Mouse (Mus musculus) left cerebral cortex, adult 11 months (tissue): ENCODE results near the gene Surf2.
"Not testable (repeated sequence)": the region's sequence is repeated elsewhere in the genome, so short reads cannot be mapped to it uniquely, and the experiment has no call there.

Source experiments
- DNase-seq: peaks from one replicate; pipeline ENCODE4 v3.0.0; 2022; ENCODE audit warnings: low spot score

The Surf2 gene

DNA sequence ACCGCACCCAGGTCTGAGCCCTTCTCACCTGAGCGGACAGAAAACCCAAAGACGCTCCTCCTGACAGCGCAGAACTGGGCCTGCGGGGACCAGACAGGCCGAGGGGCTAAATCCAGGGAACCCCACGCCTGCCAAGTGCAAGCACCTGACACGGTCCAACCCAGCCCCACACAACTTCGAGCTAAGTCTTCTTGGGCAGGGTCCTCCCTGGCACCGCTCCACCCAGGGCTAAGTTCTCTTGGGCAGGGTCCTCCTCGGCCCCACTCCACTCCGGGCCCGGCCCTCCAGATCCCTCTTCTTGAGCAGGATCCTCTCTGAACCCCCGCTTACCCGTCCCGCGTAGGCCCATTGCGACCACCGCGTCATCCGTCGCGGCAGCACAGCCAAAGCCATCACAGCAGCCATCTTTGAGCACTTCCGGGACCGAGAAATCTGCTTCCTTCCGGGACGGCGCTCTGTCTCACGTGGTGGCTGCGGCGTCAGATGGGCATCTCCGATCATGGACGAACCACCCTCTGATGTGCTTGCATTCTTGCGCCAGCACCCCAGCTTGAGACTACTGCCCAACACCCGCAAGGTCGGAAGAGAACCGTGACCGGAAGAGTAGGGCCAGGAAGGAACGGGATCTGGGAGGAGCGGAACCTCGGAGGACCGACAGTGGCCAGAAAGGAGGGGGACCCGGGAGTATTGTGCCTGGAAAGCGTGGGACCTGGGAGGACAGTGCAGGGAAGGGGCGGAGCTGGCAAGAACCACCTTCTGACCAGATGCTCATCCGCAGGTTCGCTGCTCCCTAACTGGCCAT lies at the start of gene Surf2, which contains the start of gene Surf1:
TSS of gene Surf2 (plus strand) at position 441 of the 802 bp plus-strand sequence.
TSS of gene Surf1 (minus strand) at position 604 of the 802 bp plus-strand sequence.
- DNase-seq: peak; percentile 76

DNA sequence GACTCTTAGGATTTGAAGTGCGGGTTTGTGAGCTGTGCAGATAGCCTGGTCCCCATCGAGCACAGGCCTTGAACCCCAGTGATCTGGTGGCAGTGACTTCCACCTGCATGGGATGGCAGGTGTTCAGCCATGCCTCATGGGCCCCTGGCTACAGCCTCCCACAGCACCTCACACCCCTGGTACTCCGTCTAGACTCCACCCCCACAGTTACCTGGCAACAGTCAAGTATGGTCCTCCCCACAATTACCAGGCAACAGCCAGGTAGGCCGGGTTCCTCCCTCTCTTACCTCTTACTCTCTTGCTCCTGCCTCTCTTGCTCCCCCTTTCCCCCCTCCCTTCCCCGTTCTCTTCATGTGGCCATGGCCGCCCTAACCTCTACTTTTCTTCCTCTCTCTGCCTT lies 45.5 kb upstream of the Surf2 start:
- DNase-seq: no peak

- DNase-seq: no peak
These were observed 37.6 kb upstream of the Surf2 start for GRCm38 (mm10) chr2:26878571-26878970.

GRCm38 (mm10) chr2:26885541-26885940 lies 30.6 kb upstream of the Surf2 start:
- not testable (repeated sequence) for DNase-seq

DNA sequence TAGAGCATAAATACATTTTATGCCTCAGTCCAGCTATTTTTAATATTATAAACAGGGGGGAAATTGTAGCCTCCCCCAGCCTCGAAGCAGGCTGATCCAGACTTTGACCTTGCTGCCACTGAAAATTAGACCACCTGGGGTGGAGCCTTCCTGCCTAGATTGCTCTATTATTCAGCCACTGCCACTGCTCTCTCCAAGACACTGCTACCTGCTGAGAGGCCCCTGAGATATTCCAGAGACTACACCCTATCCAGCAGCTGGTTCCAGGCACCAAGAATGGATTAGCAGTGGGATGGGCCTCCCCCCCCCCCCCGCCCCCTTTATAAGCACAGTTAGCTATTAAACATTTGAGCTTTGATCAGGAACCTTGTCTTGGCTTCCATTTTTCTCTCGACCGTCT lies 30.0 kb upstream of the Surf2 start:
- DNase-seq: not testable (repeated sequence)

- DNase-seq: no peak
These were observed 20.3 kb upstream of the Surf2 start for GRCm38 (mm10) chr2:26895898-26896297.

GRCm38 (mm10) chr2:26900731-26901130 lies 15.4 kb upstream of the Surf2 start:
- DNase-seq: no peak

DNA sequence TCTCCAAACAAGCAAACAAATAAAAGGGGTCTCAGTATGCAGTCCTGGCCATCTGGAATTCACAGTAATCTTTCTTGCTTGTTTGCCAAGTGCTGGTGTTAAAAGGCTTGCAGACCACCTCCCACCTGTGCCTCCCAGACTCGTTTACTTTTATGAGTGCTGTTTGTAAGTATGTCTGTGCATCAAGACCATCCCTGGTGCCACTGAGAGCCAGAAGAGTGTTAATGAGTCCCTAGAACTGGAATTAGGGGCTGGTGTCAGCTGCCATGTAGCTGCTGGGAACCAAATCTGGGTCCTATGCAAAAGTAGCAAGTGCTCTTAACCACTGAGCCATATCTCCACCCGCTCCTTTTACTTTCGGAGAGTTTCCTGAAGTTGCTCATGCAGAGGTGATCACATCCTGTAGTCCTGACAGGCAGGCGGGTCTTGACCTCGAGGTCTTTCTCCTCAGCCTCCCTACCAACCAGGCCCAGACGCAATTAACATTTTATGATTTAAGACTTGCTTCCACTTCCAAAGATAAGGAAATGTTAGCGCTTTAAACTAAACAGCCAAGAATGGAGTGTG lies 14.2 kb upstream of the Surf2 start:
- DNase-seq: no peak

- peak; percentile 95 for DNase-seq
These were observed 13.5 kb upstream of the Surf2 start, which contains the start of gene Surf6 for GRCm38 (mm10) chr2:26902467-26903220. Surf6 (minus strand) TSS chr2:26902879.

GRCm38 (mm10) chr2:26903311-26903710 lies 12.9 kb upstream of the Surf2 start:
- no peak for DNase-seq

GRCm38 (mm10) chr2:26905936-26906335 lies 10.2 kb upstream of the Surf2 start:
- DNase-seq: no peak

- DNase-seq: no peak
These were observed 9.7 kb upstream of the Surf2 start for GRCm38 (mm10) chr2:26906431-26906830.

DNA sequence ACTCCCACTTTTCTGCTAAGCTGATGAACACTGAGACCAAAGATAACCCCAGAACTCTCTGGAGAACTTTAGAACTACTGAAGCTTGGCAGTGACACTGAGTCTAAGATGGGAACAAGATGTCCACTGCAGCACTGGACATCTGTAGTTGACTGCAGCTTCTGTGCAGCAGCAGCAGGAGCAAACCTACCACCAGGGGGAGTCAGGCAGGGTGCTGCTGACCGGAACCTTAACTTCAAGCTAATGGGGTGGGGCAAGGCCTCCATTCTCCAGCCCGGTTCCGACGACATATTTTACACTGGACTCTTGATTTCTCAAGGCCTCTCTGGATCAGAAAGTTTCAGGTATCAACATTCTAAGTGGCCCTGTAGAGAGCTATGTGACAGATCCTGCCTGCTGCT lies 9.1 kb upstream of the Surf2 start:
- no peak for DNase-seq

DNA sequence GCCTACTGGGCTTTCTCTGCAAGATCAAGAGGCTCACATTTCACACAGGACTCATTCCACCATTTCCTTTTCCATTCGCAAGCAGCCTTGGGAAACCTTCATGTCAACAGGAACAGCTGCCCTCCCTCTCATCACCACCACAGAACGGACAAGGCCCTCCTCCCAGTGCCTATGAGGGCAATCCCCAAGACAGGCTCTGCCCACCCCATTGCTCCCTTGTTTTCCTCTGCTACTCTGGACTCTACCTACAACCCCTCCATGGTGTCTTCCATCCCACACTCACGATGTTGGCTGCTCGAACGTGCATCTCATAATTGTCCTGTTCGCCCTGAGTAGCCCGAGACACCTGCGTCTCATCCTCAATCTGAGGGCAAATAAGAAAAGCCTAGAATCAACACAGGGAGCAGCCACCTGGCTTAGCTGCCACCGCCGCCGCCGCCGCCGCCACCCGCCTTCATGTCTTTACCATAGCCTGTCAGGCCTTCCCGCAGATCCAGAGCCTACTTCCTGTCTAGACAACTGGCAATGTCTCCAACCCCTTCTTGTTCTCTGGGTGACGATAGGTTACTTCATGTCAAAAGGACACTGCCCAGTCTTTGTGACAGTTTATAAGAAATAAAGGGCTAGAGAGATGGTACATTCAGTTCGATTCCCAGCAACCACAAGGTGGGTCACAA lies 7.3 kb upstream of the Surf2 start:
- DNase-seq: no peak

GRCm38 (mm10) chr2:26909387-26909784 lies 6.8 kb upstream of the Surf2 start:
- no peak for DNase-seq

- DNase-seq: peak; percentile 99
These were observed 5.8 kb upstream of the Surf2 start, which contains the start of the genes Med22 and Rpl7a for GRCm38 (mm10) chr2:26910124-26910993. Med22 (minus strand) TSS chr2:26910677. Rpl7a (plus strand) TSS chr2:26910764.

DNA sequence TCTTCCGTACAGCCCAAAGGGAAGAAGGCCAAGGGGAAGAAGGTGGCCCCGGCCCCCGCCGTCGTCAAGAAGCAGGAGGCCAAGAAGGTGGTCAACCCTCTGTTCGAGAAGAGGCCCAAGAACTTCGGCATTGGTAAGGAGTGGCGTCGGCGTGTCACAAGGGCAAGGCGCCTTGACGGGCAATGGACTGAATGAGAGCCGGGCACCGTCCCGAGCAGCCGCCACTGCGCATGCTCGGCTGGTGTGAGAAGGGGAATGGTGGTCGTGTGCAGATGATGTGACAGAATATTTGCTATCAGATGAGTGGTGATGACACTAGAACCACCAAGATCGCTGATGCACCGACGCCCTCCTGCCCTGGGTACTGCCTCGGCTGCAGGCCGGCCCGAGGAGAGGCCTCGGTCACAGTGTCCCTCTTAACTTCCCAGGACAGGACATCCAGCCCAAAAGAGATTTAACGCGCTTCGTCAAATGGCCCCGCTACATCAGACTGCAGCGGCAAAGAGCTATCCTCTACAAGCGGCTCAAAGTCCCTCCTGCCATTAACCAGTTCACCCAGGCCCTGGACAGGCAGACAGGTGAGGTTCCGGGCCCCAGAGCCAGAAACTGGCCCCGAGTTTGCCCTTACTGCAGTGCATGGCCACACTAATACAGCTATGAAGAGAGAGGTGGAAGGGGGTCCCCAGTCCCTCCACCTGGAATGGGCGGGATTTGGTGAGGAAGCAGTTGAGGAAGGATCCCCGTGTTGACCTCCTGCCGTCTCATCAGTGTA lies 5.0 kb upstream of the Surf2 start:
- no peak for DNase-seq

- DNase-seq: no peak
These were observed 3.9 kb upstream of the Surf2 start for GRCm38 (mm10) chr2:26912253-26912770.

DNA sequence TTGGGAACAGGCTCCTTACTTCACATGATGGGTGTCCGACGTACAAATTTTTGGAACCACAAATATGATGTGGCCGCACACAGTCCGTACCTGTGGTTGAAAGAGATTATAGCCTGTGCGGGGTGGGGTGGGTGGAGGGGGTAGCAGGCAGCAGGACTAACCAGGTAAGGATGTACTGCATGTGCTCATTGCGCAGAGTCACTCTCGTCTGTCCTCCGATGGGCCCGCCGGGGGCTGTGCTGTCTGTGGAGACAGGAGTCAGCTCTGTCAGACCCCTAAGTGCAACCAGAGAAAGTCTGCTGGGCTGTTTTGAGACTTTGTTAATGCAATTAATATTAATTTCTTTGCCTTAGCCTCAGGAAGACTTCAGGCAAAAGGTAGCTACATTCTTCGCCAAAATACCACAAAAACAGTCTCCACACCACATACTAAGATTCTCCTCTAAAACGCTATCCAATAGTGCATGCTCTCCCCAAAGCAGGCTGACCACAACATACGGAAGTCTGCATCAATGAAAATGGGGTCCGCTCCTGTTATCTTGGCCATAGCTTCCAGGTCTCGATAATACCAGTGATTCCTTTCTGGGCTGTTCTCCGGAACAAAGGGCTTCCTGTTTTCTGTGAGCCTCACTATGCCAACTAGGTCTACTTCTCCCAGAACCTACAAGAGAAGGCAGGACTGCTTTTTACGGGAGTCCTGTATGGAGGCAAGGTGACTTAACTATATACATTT lies 2.6 kb upstream of the Surf2 start:
- no peak for DNase-seq
